Mouse (Mus musculus): Measurements from ENCODE around the gene Camta1.

DNA sequence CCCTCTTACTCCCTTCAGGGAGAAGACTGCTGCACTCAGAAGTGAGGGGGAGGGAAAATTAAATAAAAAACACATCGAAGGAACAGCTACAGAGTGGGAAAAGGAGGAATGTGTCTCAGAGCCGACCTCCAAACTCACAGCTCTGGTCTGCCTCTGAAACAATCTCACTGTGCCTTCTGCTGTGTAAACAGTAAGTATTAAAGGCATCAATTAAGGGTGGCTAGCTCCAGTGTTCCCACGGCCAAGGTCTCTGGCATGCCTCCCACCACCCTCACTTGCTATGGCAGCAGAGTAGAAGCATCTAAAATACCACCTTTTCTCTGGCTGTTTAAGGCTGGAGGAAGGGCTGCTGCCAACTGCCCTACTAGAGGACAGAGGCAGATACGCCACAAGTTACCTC lies 96.3 kb downstream of the Camta1 start:
- TF ChIP-seq CTCF (IDR thresholded peaks at IDR 0.05; ENCODE audit: borderline replicate concordance, insufficient read depth, low read depth, low read length) (no peak), POLR2A (IDR thresholded peaks at IDR 0.05; ENCODE audit: borderline replicate concordance, insufficient read depth, low read length) (no peak)
